Mouse (Mus musculus): ENCODE measurements around the gene Zfp14. TPM values are rescaled to one million over a fixed set of nuclear protein-coding genes. Genes with fewer than 3 reads are reported as not detected.

Zfp14 gene
- polyA plus RNA-seq (2016; fragmentation: Nextera tagmentation; extraction: Ambion mirVana): 7.2 and 7.5 TPM in 2 replicates

GRCm38 (mm10) chr7:30050882-30051548 lies at the start of gene Zfp14:
Zfp14 (minus strand) TSS chr7:30051380.
- Histone ChIP-seq H3K4me2 (replicated peaks) (peak within 1 kb of the TSS; percentile 72), H3K36me3 (peaks cover 12% of the 10 kb centered on the region), H3K27ac (replicated peaks) (peak within 1 kb of the TSS; percentile 92), H3K9ac (replicated peaks) (peak within 1 kb of the TSS; percentile 88), H3K4me1 (peaks cover 12% of the 10 kb centered on the region), H3K9me3 (no peaks in the 10 kb centered on the region), H3K27me3 (no peaks in the 10 kb centered on the region), H3K4me3 (peak within 1 kb of the TSS; percentile 76)
- under 1% methylated on average over 40 of the region's 40 CpGs for WGBS
- peak; percentile 98 for ATAC-seq (ENCODE audit: low FRiP score, low read depth)

DNA sequence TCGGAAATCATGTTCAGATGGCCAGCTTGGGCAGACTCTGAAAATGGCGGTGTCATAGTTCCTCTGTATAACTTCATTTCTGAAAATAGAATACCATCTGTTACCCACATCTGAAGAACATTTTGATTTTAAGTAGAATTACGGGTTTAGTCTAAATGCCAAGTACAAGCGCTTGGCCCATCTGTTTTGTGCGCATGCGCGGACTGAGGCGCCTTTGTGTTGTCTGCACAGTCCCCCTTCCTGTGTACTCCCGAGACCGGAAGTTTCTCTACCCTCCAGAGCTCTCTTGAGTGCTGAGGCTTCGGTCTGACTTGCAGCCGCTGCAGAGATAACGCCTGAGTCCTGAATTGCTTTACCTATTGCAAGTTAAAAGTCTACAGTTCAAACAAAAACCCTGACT lies 48.1 kb upstream of the Zfp14 start:
- no peak for ATAC-seq (ENCODE audit: low FRiP score, low read depth)
- Histone ChIP-seq H3K27ac (replicated peaks) (no peak overlapping the region), H3K27me3 (no peaks in the 10 kb centered on the region), H3K4me2 (replicated peaks) (no peak overlapping the region), H3K4me3 (no peak overlapping the region), H3K9ac (replicated peaks) (no peak overlapping the region), H3K9me3 (peaks cover 23% of the 10 kb centered on the region), H3K4me1 (peaks cover 17% of the 10 kb centered on the region), H3K36me3 (peaks cover 62% of the 10 kb centered on the region)
- WGBS: 97% methylated on average over 13 of the region's 13 CpGs

DNA sequence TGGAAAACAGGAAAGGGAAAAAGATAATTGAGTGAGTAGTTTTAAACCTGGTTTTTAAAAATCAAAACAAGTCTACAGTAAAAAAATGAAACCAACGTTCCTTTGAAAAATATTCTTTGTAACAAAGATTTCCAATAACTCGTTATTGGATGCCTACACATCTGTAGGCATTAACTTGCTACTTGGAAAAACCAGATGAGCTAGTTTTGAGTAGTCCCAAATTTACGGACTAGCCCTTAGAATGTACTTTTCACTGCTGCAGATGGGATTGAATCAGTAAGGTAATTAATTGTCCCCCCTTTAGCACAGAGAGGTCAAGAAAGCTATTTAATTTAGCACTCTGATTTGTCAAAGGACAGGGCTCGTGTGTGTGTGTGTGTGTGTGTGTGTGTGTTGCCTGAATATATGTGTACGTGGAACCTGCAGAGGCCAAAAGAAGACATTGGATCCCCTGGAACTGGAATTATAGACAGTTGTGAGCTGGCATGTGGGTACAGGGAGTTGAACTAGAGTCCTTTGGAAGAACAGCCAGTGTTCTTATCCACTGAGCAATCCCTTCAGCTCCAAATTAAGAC lies 44.5 kb upstream of the Zfp14 start:
- no peak for ATAC-seq (ENCODE audit: low FRiP score, low read depth)
- Histone ChIP-seq H3K4me2 (replicated peaks) (peak overlapping the region; percentile 75), H3K27ac (replicated peaks) (peak overlapping the region; percentile 97), H3K4me3 (peak overlapping the region; percentile 62), H3K27me3 (no peaks in the 10 kb centered on the region), H3K9me3 (0 out of 2 replicates have a peak, but pooled peaks cover 3% of the 10 kb centered on the region), H3K9ac (replicated peaks) (peak overlapping the region; percentile 83), H3K36me3 (peaks cover 29% of the 10 kb centered on the region), H3K4me1 (peaks cover 26% of the 10 kb centered on the region)
- 10% methylated on average over 5 of the region's 5 CpGs for WGBS

DNA sequence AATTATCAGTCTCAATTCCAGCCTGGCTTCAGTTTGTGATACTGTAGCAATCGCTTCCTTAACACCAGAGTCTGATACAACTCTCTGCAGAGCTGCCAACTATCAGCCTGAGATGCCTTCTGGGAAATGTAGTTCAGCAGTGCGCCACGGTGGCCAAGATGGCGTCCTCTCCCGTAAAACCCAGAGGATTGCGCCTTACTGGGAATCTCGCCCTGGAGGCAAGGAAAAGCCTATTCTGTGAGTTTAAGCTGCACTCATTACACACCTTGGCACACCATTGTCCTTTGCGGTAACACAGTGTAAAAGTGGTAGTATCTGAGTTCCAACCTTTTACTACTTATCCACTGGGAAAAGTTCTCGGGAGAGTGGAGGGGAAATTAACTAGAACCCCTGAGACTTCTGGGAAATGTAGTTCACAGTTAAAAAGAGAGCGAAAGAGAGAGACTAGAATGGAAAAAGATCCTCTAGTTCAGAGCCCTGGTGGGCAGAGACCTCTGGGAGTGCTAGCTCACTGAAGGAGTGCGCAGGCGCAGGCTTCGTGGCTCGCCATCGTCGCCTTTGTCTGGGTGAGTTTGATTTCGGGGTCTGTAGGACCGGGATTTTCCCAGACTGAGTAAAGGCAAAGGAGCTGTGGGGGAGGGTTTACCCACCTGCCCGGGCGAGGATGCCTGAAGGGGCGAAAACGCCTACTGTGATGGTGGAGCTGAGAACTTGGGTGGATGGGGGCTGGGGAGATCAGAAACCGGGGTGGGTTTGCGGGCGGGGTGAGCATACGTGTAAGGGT lies 43.7 kb upstream of the Zfp14 start, which contains the start of gene Zfp260:
Gene Zfp260 (plus strand): TSS at position 132 of the 784 bp plus-strand sequence.
- peak; percentile 74 for ATAC-seq (ENCODE audit: low FRiP score, low read depth)
- Histone ChIP-seq H3K4me3 (peak within 1 kb of the TSS; percentile 62), H3K4me2 (replicated peaks) (peak within 1 kb of the TSS; percentile 75), H3K4me1 (peaks cover 26% of the 10 kb centered on the region), H3K9me3 (no peaks in the 10 kb centered on the region), H3K27me3 (no peaks in the 10 kb centered on the region), H3K36me3 (peaks cover 21% of the 10 kb centered on the region), H3K9ac (replicated peaks) (peak within 1 kb of the TSS; percentile 83), H3K27ac (replicated peaks) (peak within 1 kb of the TSS; percentile 97)
- WGBS: under 1% methylated on average over 26 of the region's 26 CpGs

DNA sequence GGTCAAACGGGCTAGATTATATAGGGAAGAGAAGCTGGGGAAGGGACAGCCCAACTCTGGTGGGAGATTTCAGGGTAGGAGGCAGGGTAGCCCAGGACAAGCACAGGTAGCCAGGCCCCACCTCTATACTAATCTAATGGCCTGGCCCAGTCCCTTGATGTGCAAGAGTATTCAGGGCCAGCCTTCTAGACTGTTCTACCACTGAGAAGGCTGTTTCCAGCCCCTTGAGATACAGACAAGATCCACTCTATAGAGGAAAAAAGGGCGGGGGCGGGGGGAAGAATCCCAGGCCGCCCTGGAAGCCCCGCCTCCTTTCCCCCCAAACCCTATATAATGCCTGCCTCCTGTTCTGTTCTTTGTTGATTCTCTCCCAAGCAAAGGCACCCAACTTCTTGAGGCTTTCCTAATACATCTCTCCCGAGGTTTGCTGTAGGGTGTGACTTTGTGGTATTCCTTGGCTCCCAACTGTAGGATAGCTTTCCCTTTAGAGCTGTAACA lies 42.8 kb upstream of the Zfp14 start:
- peak overlapping the region; percentile 75 for H3K4me2 ChIP-seq (replicated peaks)
- H3K27me3 ChIP-seq: no peaks in the 10 kb centered on the region
- no peaks in the 10 kb centered on the region for H3K9me3 ChIP-seq
- peaks cover 12% of the 10 kb centered on the region for H3K36me3 ChIP-seq
- H3K4me3 ChIP-seq: peak overlapping the region; percentile 62
- H3K4me1 ChIP-seq: peaks cover 32% of the 10 kb centered on the region
- no peak for ATAC-seq (ENCODE audit: low FRiP score, low read depth)
- H3K9ac ChIP-seq (replicated peaks): 0 out of 2 replicates have a peak overlapping the region, but pooled peaks have one; percentile 83
- WGBS: 77% methylated on average over 6 of the region's 6 CpGs
- H3K27ac ChIP-seq (replicated peaks): no peak overlapping the region

- Histone ChIP-seq H3K4me3 (no peak overlapping the region), H3K4me2 (replicated peaks) (no peak overlapping the region), H3K27me3 (no peaks in the 10 kb centered on the region), H3K9me3 (no peaks in the 10 kb centered on the region), H3K36me3 (peaks cover 3% of the 10 kb centered on the region; the same call in 1 of the 2 replicates), H3K4me1 (peaks cover 43% of the 10 kb centered on the region), H3K9ac (replicated peaks) (no peak overlapping the region), H3K27ac (replicated peaks) (no peak overlapping the region)
- 87% methylated on average over 9 of the region's 9 CpGs for WGBS
- ATAC-seq (ENCODE audit: low FRiP score, low read depth): no peak
Measured at GRCm38 (mm10) chr7:30092666-30093065, 41.5 kb upstream of the Zfp14 start.

DNA sequence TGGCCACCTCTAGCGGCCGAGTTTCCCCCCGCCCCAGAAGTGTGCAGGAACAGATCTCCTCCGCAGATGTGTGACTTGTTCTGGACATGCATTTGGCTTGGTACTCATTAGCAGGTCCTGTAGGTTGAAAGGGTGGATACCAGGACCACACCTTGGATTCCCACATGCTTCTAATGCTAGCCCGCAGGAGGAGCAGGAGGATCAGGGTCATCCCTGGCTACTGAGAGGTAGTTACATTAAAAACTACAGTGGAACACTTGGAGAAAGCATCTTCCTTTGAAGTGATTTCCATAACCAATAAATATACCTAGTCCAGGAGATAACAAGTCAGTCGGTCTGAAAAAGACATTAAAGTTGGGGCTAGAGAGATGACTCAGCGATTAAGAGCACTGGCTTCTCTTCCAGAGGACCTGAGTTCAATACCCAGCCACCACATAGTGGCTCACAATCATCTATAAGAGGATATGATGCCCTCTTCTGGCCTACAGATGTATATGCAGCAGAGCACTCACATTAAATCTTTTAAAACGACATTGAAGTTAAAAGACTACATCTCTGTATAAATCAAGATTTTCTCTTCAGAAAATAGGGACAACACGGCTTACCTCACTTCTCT lies 39.9 kb upstream of the Zfp14 start:
- peak overlapping the region; percentile 62 for H3K4me2 ChIP-seq (replicated peaks)
- peaks cover 34% of the 10 kb centered on the region for H3K4me1 ChIP-seq
- H3K27me3 ChIP-seq: no peaks in the 10 kb centered on the region
- H3K27ac ChIP-seq (replicated peaks): peak overlapping the region; percentile 86
- peaks cover 10% of the 10 kb centered on the region for H3K36me3 ChIP-seq
- WGBS: 9% methylated on average over 9 of the region's 9 CpGs
- H3K9ac ChIP-seq (replicated peaks): no peak overlapping the region; the same call in 1 of the 2 replicates
- no peaks in the 10 kb centered on the region for H3K9me3 ChIP-seq
- peak; percentile 5 for ATAC-seq (ENCODE audit: low FRiP score, low read depth)
- H3K4me3 ChIP-seq: peak overlapping the region; percentile 63

GRCm38 (mm10) chr7:30090092-30090969 lies 39.2 kb upstream of the Zfp14 start, which contains the start of the genes Gm26920 and Zfp566:
Gm26920 (minus strand) TSS chr7:30090410.
Zfp566 (minus strand) TSS chr7:30090527.
- Histone ChIP-seq H3K9ac (replicated peaks) (peak within 1 kb of the TSS; percentile 68), H3K27ac (replicated peaks) (peak within 1 kb of the TSS; percentile 86), H3K27me3 (no peaks in the 10 kb centered on the region), H3K4me3 (peak within 1 kb of the TSS; percentile 63), H3K4me2 (replicated peaks) (peak within 1 kb of the TSS; percentile 62), H3K36me3 (peaks cover 18% of the 10 kb centered on the region), H3K9me3 (no peaks in the 10 kb centered on the region), H3K4me1 (peaks cover 30% of the 10 kb centered on the region)
- peak; percentile 91 for ATAC-seq (ENCODE audit: low FRiP score, low read depth)
- under 1% methylated on average over 40 of the region's 40 CpGs for WGBS

DNA sequence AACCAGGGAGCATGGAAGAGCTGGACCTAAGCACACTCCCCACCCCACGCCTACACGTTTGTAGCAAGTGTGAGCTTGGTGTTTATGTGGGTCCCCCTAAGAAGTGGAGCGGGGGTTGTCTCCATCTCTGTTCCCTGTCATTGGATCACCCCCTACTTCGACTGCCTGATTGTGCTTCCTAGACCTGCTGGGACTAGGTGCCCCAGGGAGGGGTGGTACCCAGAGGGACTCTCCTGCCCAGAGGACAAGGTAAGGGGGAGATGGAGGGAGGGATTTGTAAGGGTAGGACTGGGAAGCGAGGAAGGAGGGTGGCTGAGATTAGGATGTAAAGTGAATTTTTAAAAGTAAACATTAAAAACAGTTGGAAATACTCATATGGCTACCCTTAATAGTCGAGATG lies 38.2 kb upstream of the Zfp14 start:
- ATAC-seq (ENCODE audit: low FRiP score, low read depth): no peak

DNA sequence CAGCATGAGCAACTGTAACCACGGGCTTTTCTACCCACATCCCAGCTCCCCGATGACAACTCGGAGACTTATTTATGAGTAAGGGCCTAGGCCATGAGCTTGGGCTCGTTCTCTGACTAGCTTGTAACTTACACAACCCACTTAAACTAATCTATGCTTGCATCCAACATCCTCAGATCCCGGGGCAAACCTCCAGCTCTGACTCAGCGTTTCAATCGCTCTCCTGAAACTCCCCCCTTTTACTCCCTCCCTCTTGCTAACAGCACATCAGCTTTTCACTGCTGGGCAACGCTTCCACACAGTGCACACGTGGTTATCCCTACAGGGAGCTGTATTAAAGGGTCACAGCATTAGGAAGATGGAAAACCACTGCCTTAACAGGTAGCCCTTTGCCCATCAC lies 35.3 kb upstream of the Zfp14 start:
- WGBS: 93% methylated on average over 9 of the region's 9 CpGs
- Histone ChIP-seq H3K4me1 (peaks cover 24% of the 10 kb centered on the region), H3K9ac (replicated peaks) (no peak overlapping the region), H3K27me3 (no peaks in the 10 kb centered on the region), H3K4me2 (replicated peaks) (no peak overlapping the region), H3K36me3 (peaks cover 49% of the 10 kb centered on the region), H3K4me3 (no peak overlapping the region), H3K9me3 (no peaks in the 10 kb centered on the region), H3K27ac (replicated peaks) (no peak overlapping the region)
- ATAC-seq (ENCODE audit: low FRiP score, low read depth): no peak

More for the DNA sequence above, 38.2 kb upstream of the Zfp14 start:
- Histone ChIP-seq H3K4me3 (peak overlapping the region; percentile 63), H3K9me3 (no peaks in the 10 kb centered on the region), H3K4me2 (replicated peaks) (peak overlapping the region; percentile 62), H3K36me3 (peaks cover 27% of the 10 kb centered on the region), H3K27me3 (no peaks in the 10 kb centered on the region), H3K27ac (replicated peaks) (no peak overlapping the region), H3K4me1 (peaks cover 29% of the 10 kb centered on the region), H3K9ac (replicated peaks) (peak overlapping the region; percentile 68)
- 15% methylated on average over 6 of the region's 6 CpGs for WGBS
